Mouse (Mus musculus) hindbrain, embryonic 10.5 days (tissue): ENCODE data around the gene Tlnrd1. TPM values are rescaled to one million over a fixed set of nuclear protein-coding genes. Genes with fewer than 3 reads are reported as not detected.

Experiments
- DNase-seq: peaks from one replicate; pipeline ENCODE4 v3.0.0-alpha.2; 2017; ENCODE audit warnings: low spot score
- H3K27ac ChIP-seq: fragments of 300-500 bp; sonication (generic); 2 replicates; pipeline ENCODE4 v1.5.1; 2016; ENCODE audit warnings: mild to moderate bottlenecking, moderate library complexity
- H3K27me3 ChIP-seq: fragments of 300-500 bp; sonication (generic); 2 replicates; pipeline ENCODE4 v1.6.1; 2016; ENCODE audit warnings: mild to moderate bottlenecking; ENCODE audit not compliant: poor library complexity, insufficient read depth, severe bottlenecking
- H3K36me3 ChIP-seq: fragments of 300-500 bp; sonication (generic); 2 replicates; pipeline ENCODE4 v1.6.1; 2016; ENCODE audit warnings: mild to moderate bottlenecking, moderate library complexity
- H3K4me1 ChIP-seq: fragments of 300-500 bp; sonication (generic); replicated peaks from 2 replicates; pipeline ENCODE4 v1.6.1; 2016; ENCODE audit warnings: mild to moderate bottlenecking
- H3K4me3 ChIP-seq: fragments of 300-500 bp; sonication (generic); 2 replicates; pipeline ENCODE4 v1.5.1; 2016; ENCODE audit warnings: mild to moderate bottlenecking, moderate library complexity
- H3K9me3 ChIP-seq: fragments of 300-500 bp; sonication (generic); 2 replicates; pipeline ENCODE4 v1.6.1; 2016; ENCODE audit warnings: mild to moderate bottlenecking, moderate library complexity
- WGBS: fragments of 180-500 bp; shearing (Covaris S2); methylation state at CpG from one replicate; pipeline ENCODE4 v1.1.7; 2016; 5-methylcytosine and 5-hydroxymethylcytosine counted together
- polyA plus RNA-seq: library from polyadenylated mRNA; unstranded; fragments of >200 nt; fragmentation: Nextera tagmentation; extraction: Ambion mirVana; gene quantifications from 2 replicates; pipeline ENCODE4 v1.2.1, GENCODE M21; 2016

Tlnrd1 gene
- polyA plus RNA-seq: 11.7 and 15.2 TPM in 2 replicates

GRCm38 (mm10) chr7:83884021-83884658 lies at the start of gene Tlnrd1, which contains the start of gene Mesd:
Tlnrd1 (minus strand) TSS chr7:83884305.
Mesd (plus strand) TSS chr7:83884466.
- peak within 1 kb of the TSS; percentile 86 for H3K4me3 ChIP-seq
- peak; percentile 91 for DNase-seq
- H3K36me3 ChIP-seq: peaks cover 12% of the 10 kb centered on the region
- H3K9me3 ChIP-seq: peaks cover 6% of the 10 kb centered on the region; the same call in 1 of the 2 replicates
- H3K4me1 ChIP-seq: peaks cover 61% of the 10 kb centered on the region
- H3K27me3 ChIP-seq: no peaks in the 10 kb centered on the region
- WGBS: under 1% methylated on average over 69 of the region's 69 CpGs
- H3K27ac ChIP-seq: peak within 1 kb of the TSS; percentile 99

- Histone ChIP-seq H3K36me3 (no peaks in the 10 kb centered on the region), H3K4me3 (no peak overlapping the region), H3K9me3 (no peaks in the 10 kb centered on the region), H3K27ac (no peak overlapping the region), H3K4me1 (no peaks in the 10 kb centered on the region), H3K27me3 (no peaks in the 10 kb centered on the region)
- no peak for DNase-seq
- WGBS: 66% methylated on average over 3 of the region's 3 CpGs
Observed at GRCm38 (mm10) chr7:83921637-83922036, 37.5 kb upstream of the Tlnrd1 start.

- WGBS: 85% methylated on average over 4 of the region's 4 CpGs
Observed at GRCm38 (mm10) chr7:83920241-83920640, 36.1 kb upstream of the Tlnrd1 start.

GRCm38 (mm10) chr7:83914566-83914965 lies 30.5 kb upstream of the Tlnrd1 start:
- H3K27me3 ChIP-seq: no peaks in the 10 kb centered on the region
- WGBS: 0% methylated on average over 3 of the region's 3 CpGs
- H3K4me3 ChIP-seq: no peak overlapping the region

More at GRCm38 (mm10) chr7:83920241-83920640, 36.1 kb upstream of the Tlnrd1 start:
- Histone ChIP-seq H3K9me3 (no peaks in the 10 kb centered on the region), H3K27ac (no peak overlapping the region), H3K4me3 (no peak overlapping the region), H3K4me1 (no peaks in the 10 kb centered on the region), H3K27me3 (no peaks in the 10 kb centered on the region), H3K36me3 (no peaks in the 10 kb centered on the region)
- DNase-seq: no peak

GRCm38 (mm10) chr7:83913995-83914394 lies 29.9 kb upstream of the Tlnrd1 start:
- no peaks in the 10 kb centered on the region for H3K36me3 ChIP-seq
- 76% methylated on average over 9 of the region's 9 CpGs for WGBS
- H3K4me3 ChIP-seq: no peak overlapping the region
- H3K4me1 ChIP-seq: no peaks in the 10 kb centered on the region
- H3K27ac ChIP-seq: no peak overlapping the region
- H3K9me3 ChIP-seq: no peaks in the 10 kb centered on the region
- DNase-seq: no peak
- no peaks in the 10 kb centered on the region for H3K27me3 ChIP-seq

More at GRCm38 (mm10) chr7:83914566-83914965, 30.5 kb upstream of the Tlnrd1 start:
- Histone ChIP-seq H3K9me3 (no peaks in the 10 kb centered on the region), H3K27ac (no peak overlapping the region), H3K4me1 (no peaks in the 10 kb centered on the region), H3K36me3 (no peaks in the 10 kb centered on the region)
- DNase-seq: peak; percentile 80

- H3K9me3 ChIP-seq: no peaks in the 10 kb centered on the region
- WGBS: 89% methylated on average over 6 of the region's 6 CpGs
- H3K4me3 ChIP-seq: no peak overlapping the region
- H3K27ac ChIP-seq: no peak overlapping the region
- no peaks in the 10 kb centered on the region for H3K36me3 ChIP-seq
- no peak for DNase-seq
- no peaks in the 10 kb centered on the region for H3K27me3 ChIP-seq
- H3K4me1 ChIP-seq: no peaks in the 10 kb centered on the region
Observed at GRCm38 (mm10) chr7:83913405-83913932, 29.4 kb upstream of the Tlnrd1 start.

GRCm38 (mm10) chr7:83911909-83912308 lies 27.8 kb upstream of the Tlnrd1 start:
- Histone ChIP-seq H3K27ac (no peak overlapping the region), H3K4me3 (no peak overlapping the region), H3K27me3 (no peaks in the 10 kb centered on the region), H3K9me3 (no peaks in the 10 kb centered on the region), H3K4me1 (no peaks in the 10 kb centered on the region), H3K36me3 (no peaks in the 10 kb centered on the region)
- WGBS: 82% methylated on average over 3 of the region's 3 CpGs
- no peak for DNase-seq

GRCm38 (mm10) chr7:83904831-83905230 lies 20.7 kb upstream of the Tlnrd1 start:
- Histone ChIP-seq H3K9me3 (0 out of 2 replicates have a peak, but pooled peaks cover 4% of the 10 kb centered on the region), H3K27ac (no peak overlapping the region), H3K4me1 (no peaks in the 10 kb centered on the region), H3K4me3 (no peak overlapping the region), H3K36me3 (peaks cover 16% of the 10 kb centered on the region), H3K27me3 (no peaks in the 10 kb centered on the region)
- 93% methylated on average over 3 of the region's 3 CpGs for WGBS
- no peak for DNase-seq

GRCm38 (mm10) chr7:83902296-83903145 lies 18.4 kb upstream of the Tlnrd1 start:
- Histone ChIP-seq H3K27ac (no peak overlapping the region), H3K4me1 (no peaks in the 10 kb centered on the region), H3K9me3 (0 out of 2 replicates have a peak, but pooled peaks cover 4% of the 10 kb centered on the region), H3K4me3 (no peak overlapping the region), H3K27me3 (no peaks in the 10 kb centered on the region), H3K36me3 (peaks cover 40% of the 10 kb centered on the region)
- WGBS: 72% methylated on average over 5 of the region's 5 CpGs
- DNase-seq: no peak

- WGBS: 82% methylated on average over 4 of the region's 4 CpGs
- DNase-seq: no peak
- H3K4me3 ChIP-seq: no peak overlapping the region
Observed at GRCm38 (mm10) chr7:83901425-83901824, 17.3 kb upstream of the Tlnrd1 start.

GRCm38 (mm10) chr7:83900519-83900918 lies 16.4 kb upstream of the Tlnrd1 start:
- peaks cover 58% of the 10 kb centered on the region for H3K36me3 ChIP-seq
- 79% methylated on average over 3 of the region's 3 CpGs for WGBS
- no peaks in the 10 kb centered on the region for H3K4me1 ChIP-seq
- H3K9me3 ChIP-seq: no peaks in the 10 kb centered on the region
- DNase-seq: no peak
- no peak overlapping the region for H3K4me3 ChIP-seq
- H3K27ac ChIP-seq: no peak overlapping the region
- H3K27me3 ChIP-seq: no peaks in the 10 kb centered on the region

More at GRCm38 (mm10) chr7:83901425-83901824, 17.3 kb upstream of the Tlnrd1 start:
- Histone ChIP-seq H3K9me3 (0 out of 2 replicates have a peak, but pooled peaks cover 4% of the 10 kb centered on the region), H3K4me1 (no peaks in the 10 kb centered on the region), H3K36me3 (peaks cover 49% of the 10 kb centered on the region), H3K27ac (no peak overlapping the region), H3K27me3 (no peaks in the 10 kb centered on the region)

GRCm38 (mm10) chr7:83898267-83898666 lies 14.2 kb upstream of the Tlnrd1 start:
- no peak for DNase-seq
- Histone ChIP-seq H3K27me3 (no peaks in the 10 kb centered on the region), H3K36me3 (peaks cover 71% of the 10 kb centered on the region), H3K27ac (no peak overlapping the region), H3K9me3 (no peaks in the 10 kb centered on the region), H3K4me3 (no peak overlapping the region), H3K4me1 (peaks cover 13% of the 10 kb centered on the region)
- WGBS: 92% methylated on average over 11 of the region's 11 CpGs
